Mouse (Mus musculus) lung, adult 2 months (tissue): ENCODE measurements at regions not wholly inside any gene's neighbourhood (a gene's known extent, or its start where the extent isn't known, plus 50 kb on each side); places are given as distances from the start of the nearest gene placed in this dataset.

Experiments
- DNase-seq: peaks from one replicate; pipeline ENCODE4 v3.0.0; 2022
- H3K4me1 ChIP-seq: fragments of 200-500 bp; 2 replicates; pipeline ENCODE4 v1.6.1; 2011; ENCODE audit warnings: low read length; ENCODE audit not compliant: control insufficient read depth, insufficient read depth
- H3K4me3 ChIP-seq: fragments of 200-500 bp; replicated peaks from 2 replicates; pipeline ENCODE3; 2011; ENCODE audit warnings: low read depth, mild to moderate bottlenecking, control low read depth, low read length; ENCODE audit errors: extremely low read depth
- CTCF ChIP-seq: fragments of 200-500 bp; IDR thresholded peaks from 2 replicates; pipeline ENCODE4 v1.5.1; 2011; ENCODE audit warnings: mild to moderate bottlenecking, low read length, control low read depth; ENCODE audit not compliant: insufficient read depth
- POLR2A ChIP-seq: fragments of 200-500 bp; IDR thresholded peaks from 2 replicates; pipeline ENCODE4 v1.6.1; 2011; ENCODE audit warnings: low read depth, mild to moderate bottlenecking, control low read depth, low read length, borderline replicate concordance; ENCODE audit errors: extremely low read depth
- WGBS: fragments of 180-500 bp; shearing (Covaris S2); methylation state at CpG from one replicate; pipeline ENCODE4 v1.1.7; 2018; 5-methylcytosine and 5-hydroxymethylcytosine counted together

- Histone ChIP-seq H3K4me1 (no peaks in the 10 kb centered on the region; the same call in 1 of the 2 replicates), H3K4me3 (no peak overlapping the region)
- TF ChIP-seq POLR2A = no peak
- no peak for TF ChIP-seq CTCF
- WGBS = 82% methylated on average over 5 of the region's 5 CpGs
- DNase-seq = no peak
Observed at GRCm38 (mm10) chr1:184608938-184609337, 123.5 kb downstream of the Hlx start.

GRCm38 (mm10) chr1:184608338-184608737 lies 124.1 kb downstream of the Hlx start:
- TF ChIP-seq CTCF (no peak), POLR2A (no peak)
- 75% methylated on average over 2 of the region's 2 CpGs for WGBS
- DNase-seq = no peak

GRCm38 (mm10) chr1:184606541-184606940 lies 125.9 kb downstream of the Hlx start:
- Histone ChIP-seq H3K4me3 (no peak overlapping the region), H3K4me1 (no peaks in the 10 kb centered on the region; the same call in 1 of the 2 replicates)
- no peak for DNase-seq
- TF ChIP-seq POLR2A = no peak
- TF ChIP-seq CTCF = no peak
- 58% methylated on average over 8 of the region's 8 CpGs for WGBS

More at GRCm38 (mm10) chr1:184608338-184608737, 124.1 kb downstream of the Hlx start:
- no peak overlapping the region for H3K4me3 ChIP-seq
- no peaks in the 10 kb centered on the region; the same call in 1 of the 2 replicates for H3K4me1 ChIP-seq

- TF ChIP-seq POLR2A = no peak
- TF ChIP-seq CTCF = no peak
Observed at GRCm38 (mm10) chr1:184605666-184606065, 126.8 kb downstream of the Hlx start.

GRCm38 (mm10) chr1:184603136-184603535 lies 129.3 kb downstream of the Hlx start:
- Histone ChIP-seq H3K4me3 (no peak overlapping the region), H3K4me1 (no peaks in the 10 kb centered on the region; the same call in 1 of the 2 replicates)
- 90% methylated on average over 6 of the region's 6 CpGs for WGBS
- TF ChIP-seq POLR2A (no peak), CTCF (no peak)
- DNase-seq = no peak

More at GRCm38 (mm10) chr1:184605666-184606065, 126.8 kb downstream of the Hlx start:
- 55% methylated on average over 7 of the region's 7 CpGs for WGBS
- no peak for DNase-seq
- H3K4me3 ChIP-seq = no peak overlapping the region
- H3K4me1 ChIP-seq = no peaks in the 10 kb centered on the region; the same call in 1 of the 2 replicates

- no peak for DNase-seq
- no peak overlapping the region for H3K4me3 ChIP-seq
- no peak for TF ChIP-seq POLR2A
- TF ChIP-seq CTCF = no peak
- H3K4me1 ChIP-seq = no peaks in the 10 kb centered on the region
- WGBS = 62% methylated on average over 12 of the region's 12 CpGs
Observed at GRCm38 (mm10) chr1:184595449-184595848, 137.0 kb downstream of the Hlx start.

- DNase-seq = no peak
- WGBS = 20% methylated on average over 7 of the region's 7 CpGs
- TF ChIP-seq CTCF (no peak), POLR2A (no peak)
- Histone ChIP-seq H3K4me1 (peaks cover 4% of the 10 kb centered on the region), H3K4me3 (no peak overlapping the region)
Observed at GRCm38 (mm10) chr1:184590634-184591033, 141.8 kb downstream of the Hlx start.

GRCm38 (mm10) chr1:184589277-184589676 lies 143.1 kb downstream of the Hlx start:
- Histone ChIP-seq H3K4me1 (peaks cover 4% of the 10 kb centered on the region), H3K4me3 (no peak overlapping the region)
- no peak for DNase-seq
- 53% methylated on average over 4 of the region's 4 CpGs for WGBS
- no peak for TF ChIP-seq CTCF
- no peak for TF ChIP-seq POLR2A

GRCm38 (mm10) chr1:184584505-184584874 lies 147.9 kb downstream of the Hlx start:
- TF ChIP-seq POLR2A = no peak
- no peak for TF ChIP-seq CTCF
- no peak overlapping the region for H3K4me3 ChIP-seq
- no peak for DNase-seq
- peaks cover 4% of the 10 kb centered on the region for H3K4me1 ChIP-seq
- 48% methylated on average over 12 of the region's 12 CpGs for WGBS

GRCm38 (mm10) chr1:184583751-184584504 lies 148.5 kb downstream of the Hlx start:
- no peak for DNase-seq
- TF ChIP-seq CTCF (no peak), POLR2A (no peak)
- WGBS = 72% methylated on average over 6 of the region's 6 CpGs
- Histone ChIP-seq H3K4me1 (no peaks in the 10 kb centered on the region), H3K4me3 (no peak overlapping the region)
